Mouse (Mus musculus): ENCODE measurements around the gene Gprc5d. TPM values are rescaled to one million over a fixed set of nuclear protein-coding genes. Genes with fewer than 3 reads are reported as not detected.

The Gprc5d gene
- polyA plus RNA-seq, 1 experiment from 2014 or later, result not detected

GRCm38 (mm10) chr6:135083991-135084502 lies 34.0 kb downstream of the Gprc5d start:
- Histone ChIP-seq H3K4me3 (no peak overlapping the region), H3K27me3 (ENCODE audit: low read depth, poor library complexity, severe bottlenecking) (no peaks in the 10 kb centered on the region; the same call in 1 of the 2 replicates), H3K27ac (no peak overlapping the region), H3K4me1 (peaks cover 12% of the 10 kb centered on the region), H3K36me3 (no peaks in the 10 kb centered on the region), H3K9me3 (replicated peaks) (no peaks in the 10 kb centered on the region)
- no peak for DNase-seq (ENCODE audit: low spot score)
- WGBS, result 76% methylated on average over 10 of the region's 10 CpGs

- Histone ChIP-seq H3K4me3 (no peak overlapping the region), H3K36me3 (no peaks in the 10 kb centered on the region), H3K27me3 (ENCODE audit: low read depth, poor library complexity, severe bottlenecking) (no peaks in the 10 kb centered on the region), H3K4me1 (no peaks in the 10 kb centered on the region), H3K27ac (no peak overlapping the region), H3K9me3 (replicated peaks) (no peaks in the 10 kb centered on the region)
- no peak for DNase-seq (ENCODE audit: low spot score)
- WGBS, result 41% methylated on average over 12 of the region's 12 CpGs
These were observed 39.7 kb downstream of the Gprc5d start for GRCm38 (mm10) chr6:135078420-135078819.

- Histone ChIP-seq H3K4me1 (no peaks in the 10 kb centered on the region), H3K27me3 (ENCODE audit: low read depth, poor library complexity, severe bottlenecking) (no peaks in the 10 kb centered on the region), H3K4me3 (no peak overlapping the region), H3K9me3 (replicated peaks) (no peaks in the 10 kb centered on the region), H3K27ac (no peak overlapping the region), H3K36me3 (no peaks in the 10 kb centered on the region)
- 45% methylated on average over 3 of the region's 3 CpGs for WGBS
- no peak for DNase-seq (ENCODE audit: low spot score)
These were observed 41.9 kb downstream of the Gprc5d start for GRCm38 (mm10) chr6:135076202-135076601.

GRCm38 (mm10) chr6:135074405-135074947 lies 43.6 kb downstream of the Gprc5d start:
- H3K9me3 ChIP-seq (replicated peaks), result no peaks in the 10 kb centered on the region
- H3K27me3 ChIP-seq (ENCODE audit: low read depth, poor library complexity, severe bottlenecking), result no peaks in the 10 kb centered on the region
- no peak for DNase-seq (ENCODE audit: low spot score)
- WGBS, result 76% methylated on average over 6 of the region's 6 CpGs
- no peaks in the 10 kb centered on the region for H3K36me3 ChIP-seq
- H3K4me3 ChIP-seq, result no peak overlapping the region
- no peak overlapping the region for H3K27ac ChIP-seq
- H3K4me1 ChIP-seq, result no peaks in the 10 kb centered on the region

GRCm38 (mm10) chr6:135070347-135070746 lies 47.7 kb downstream of the Gprc5d start:
- no peak overlapping the region for H3K27ac ChIP-seq
- H3K36me3 ChIP-seq, result no peaks in the 10 kb centered on the region
- H3K9me3 ChIP-seq (replicated peaks), result no peaks in the 10 kb centered on the region
- WGBS, result 86% methylated on average over 2 of the region's 2 CpGs
- DNase-seq (ENCODE audit: low spot score), result no peak
- H3K27me3 ChIP-seq (ENCODE audit: low read depth, poor library complexity, severe bottlenecking), result peaks cover 26% of the 10 kb centered on the region
- H3K4me1 ChIP-seq, result peaks cover 9% of the 10 kb centered on the region
- no peak overlapping the region for H3K4me3 ChIP-seq

GRCm38 (mm10) chr6:135069856-135070255 lies 48.2 kb downstream of the Gprc5d start:
- H3K36me3 ChIP-seq, result no peaks in the 10 kb centered on the region
- H3K27ac ChIP-seq, result no peak overlapping the region
- 74% methylated on average over 6 of the region's 6 CpGs for WGBS
- no peak for DNase-seq (ENCODE audit: low spot score)
- H3K4me1 ChIP-seq, result peaks cover 14% of the 10 kb centered on the region
- H3K9me3 ChIP-seq (replicated peaks), result no peaks in the 10 kb centered on the region
- H3K27me3 ChIP-seq (ENCODE audit: low read depth, poor library complexity, severe bottlenecking), result peaks cover 31% of the 10 kb centered on the region
- H3K4me3 ChIP-seq, result no peak overlapping the region

- H3K4me1 ChIP-seq, result peaks cover 16% of the 10 kb centered on the region
- no peaks in the 10 kb centered on the region for H3K9me3 ChIP-seq (replicated peaks)
- no peaks in the 10 kb centered on the region for H3K36me3 ChIP-seq
- H3K27ac ChIP-seq, result no peak overlapping the region
- 86% methylated on average over 5 of the region's 5 CpGs for WGBS
- H3K4me3 ChIP-seq, result no peak overlapping the region
- no peak for DNase-seq (ENCODE audit: low spot score)
- H3K27me3 ChIP-seq (ENCODE audit: low read depth, poor library complexity, severe bottlenecking), result peaks cover 44% of the 10 kb centered on the region
These were observed 49.9 kb downstream of the Gprc5d start for GRCm38 (mm10) chr6:135068221-135068620.

GRCm38 (mm10) chr6:135066795-135067445 lies 51.2 kb downstream of the Gprc5d start:
- peaks cover 44% of the 10 kb centered on the region for H3K27me3 ChIP-seq (ENCODE audit: low read depth, poor library complexity, severe bottlenecking)
- no peaks in the 10 kb centered on the region for H3K9me3 ChIP-seq (replicated peaks)
- H3K4me3 ChIP-seq, result no peak overlapping the region
- 37% methylated on average over 6 of the region's 6 CpGs for WGBS
- H3K27ac ChIP-seq, result no peak overlapping the region
- no peak for DNase-seq (ENCODE audit: low spot score)
- peaks cover 16% of the 10 kb centered on the region for H3K4me1 ChIP-seq
- H3K36me3 ChIP-seq, result no peaks in the 10 kb centered on the region

GRCm38 (mm10) chr6:135065236-135065957 lies 52.7 kb downstream of the Gprc5d start, which contains the start of gene Gprc5a:
Gene Gprc5a, plus strand, starts transcription at chr6:135065651.
- H3K27ac ChIP-seq, result peak within 1 kb of the TSS; percentile 79
- H3K9me3 ChIP-seq (replicated peaks), result no peaks in the 10 kb centered on the region
- H3K36me3 ChIP-seq, result no peaks in the 10 kb centered on the region
- peak; percentile 69 for DNase-seq (ENCODE audit: low spot score)
- peaks cover 16% of the 10 kb centered on the region for H3K4me1 ChIP-seq
- under 1% methylated on average over 44 of the region's 44 CpGs for WGBS
- peaks cover 44% of the 10 kb centered on the region for H3K27me3 ChIP-seq (ENCODE audit: low read depth, poor library complexity, severe bottlenecking)
- H3K4me3 ChIP-seq, result peak within 1 kb of the TSS; percentile 59

GRCm38 (mm10) chr6:135064621-135065020 lies 53.5 kb downstream of the Gprc5d start:
- 67% methylated on average over 12 of the region's 12 CpGs for WGBS
- no peak overlapping the region for H3K27ac ChIP-seq
- H3K4me1 ChIP-seq, result peaks cover 16% of the 10 kb centered on the region
- 0 out of 2 replicates have a peak overlapping the region, but pooled peaks have one; percentile 59 for H3K4me3 ChIP-seq
- H3K9me3 ChIP-seq (replicated peaks), result no peaks in the 10 kb centered on the region
- H3K27me3 ChIP-seq (ENCODE audit: low read depth, poor library complexity, severe bottlenecking), result peaks cover 44% of the 10 kb centered on the region
- no peaks in the 10 kb centered on the region for H3K36me3 ChIP-seq
- DNase-seq (ENCODE audit: low spot score), result no peak

GRCm38 (mm10) chr6:135060728-135061127 lies 57.4 kb downstream of the Gprc5d start:
- Histone ChIP-seq H3K4me3 (no peak overlapping the region), H3K27me3 (ENCODE audit: low read depth, poor library complexity, severe bottlenecking) (peaks cover 21% of the 10 kb centered on the region), H3K36me3 (no peaks in the 10 kb centered on the region), H3K4me1 (peaks cover 10% of the 10 kb centered on the region), H3K9me3 (replicated peaks) (no peaks in the 10 kb centered on the region), H3K27ac (no peak overlapping the region)
- no peak for DNase-seq (ENCODE audit: low spot score)
- 92% methylated on average over 4 of the region's 4 CpGs for WGBS
